Mouse (Mus musculus) cortical plate, adult 2 months (tissue): ENCODE measurements around the gene Rab13. TPM values are rescaled to one million over a fixed set of nuclear protein-coding genes. Genes with fewer than 3 reads are reported as not detected.
A peak's percentile ranks its signal among the peaks of the same experiment; 100 is the strongest.

ENCODE experiments used
- H3K27ac ChIP-seq: fragments of 200-500 bp; 2 replicates; pipeline ENCODE4 v1.5.1; 2012; ENCODE audit warnings: low read length, control low read depth, inconsistent platforms; ENCODE audit not compliant: insufficient read depth
- H3K4me1 ChIP-seq: fragments of 200-500 bp; 2 replicates; pipeline ENCODE4 v1.6.1; 2011; ENCODE audit warnings: low read length; ENCODE audit not compliant: control insufficient read depth, insufficient read depth
- H3K4me3 ChIP-seq: fragments of 200-500 bp; 2 replicates; pipeline ENCODE4 v1.5.1; 2011; ENCODE audit warnings: mild to moderate bottlenecking, low read length, control low read depth; ENCODE audit not compliant: insufficient read depth
- CTCF ChIP-seq: fragments of 200-500 bp; IDR thresholded peaks from 2 replicates; pipeline ENCODE4 v1.5.1; 2011; ENCODE audit warnings: mild to moderate bottlenecking, control low read depth, low read length; ENCODE audit not compliant: insufficient read depth; ENCODE audit errors: extremely low read depth
- POLR2A ChIP-seq: fragments of 200-500 bp; IDR thresholded peaks from 2 replicates; pipeline ENCODE4 v1.6.1; 2011; ENCODE audit warnings: mild to moderate bottlenecking, low read length, control low read depth; ENCODE audit not compliant: insufficient read depth; ENCODE audit errors: extremely low read depth
- polyA plus RNA-seq: library from polyadenylated mRNA; depleted of rRNA; stranded (reverse); fragments of >200 nt; gene quantifications from 2 replicates; pipeline ENCODE4 v1.2.3, GENCODE M21; 2012

Gene Rab13
- polyA plus RNA-seq, 1 experiment, result 9.5 TPM

- no peak for TF ChIP-seq CTCF
- TF ChIP-seq POLR2A, result no peak
- H3K4me1 ChIP-seq, result no peaks in the 10 kb centered on the region
- H3K4me3 ChIP-seq, result no peak overlapping the region
- H3K27ac ChIP-seq, result no peak overlapping the region
These were observed 9.4 kb downstream of the Rab13 start for GRCm38 (mm10) chr3:90222941-90223340.

GRCm38 (mm10) chr3:90224331-90224730 is 10.8 kb downstream of the Rab13 start:
- H3K4me3 ChIP-seq, result no peak overlapping the region
- TF ChIP-seq CTCF, result no peak
- no peak for TF ChIP-seq POLR2A
- no peak overlapping the region for H3K27ac ChIP-seq
- no peaks in the 10 kb centered on the region for H3K4me1 ChIP-seq

GRCm38 (mm10) chr3:90231075-90231474 is 17.6 kb downstream of the Rab13 start:
- TF ChIP-seq POLR2A, result no peak
- TF ChIP-seq CTCF, result no peak
- Histone ChIP-seq H3K4me3 (peak overlapping the region; percentile 66), H3K27ac (no peak overlapping the region), H3K4me1 (peaks cover 2% of the 10 kb centered on the region)

- peak; percentile 95 for TF ChIP-seq POLR2A
- TF ChIP-seq CTCF, result no peak
- Histone ChIP-seq H3K27ac (no peak within 1 kb of the TSS), H3K4me1 (peaks cover 2% of the 10 kb centered on the region), H3K4me3 (peak within 1 kb of the TSS; percentile 66)
These were observed 18.2 kb downstream of the Rab13 start, which contains the start of gene Jtb for GRCm38 (mm10) chr3:90231507-90232333. Jtb (plus strand) TSS chr3:90231597.

- no peak overlapping the region for H3K4me3 ChIP-seq
- TF ChIP-seq CTCF (no peak), POLR2A (no peak)
- H3K27ac ChIP-seq, result no peak overlapping the region
- no peaks in the 10 kb centered on the region for H3K4me1 ChIP-seq
These were observed 27.8 kb downstream of the Rab13 start for GRCm38 (mm10) chr3:90241251-90241650.

- Histone ChIP-seq H3K27ac (no peak overlapping the region), H3K4me3 (no peak overlapping the region), H3K4me1 (no peaks in the 10 kb centered on the region)
- no peak for TF ChIP-seq POLR2A
- TF ChIP-seq CTCF, result no peak
These were observed 28.3 kb downstream of the Rab13 start for GRCm38 (mm10) chr3:90241669-90242358.

- TF ChIP-seq POLR2A (no peak), CTCF (no peak)
- Histone ChIP-seq H3K4me3 (0 out of 2 replicates have a peak within 1 kb of the TSS, but pooled peaks have one; percentile 7), H3K4me1 (no peaks in the 10 kb centered on the region), H3K27ac (no peak within 1 kb of the TSS)
These were observed 29.7 kb downstream of the Rab13 start, which contains the start of gene Creb3l4 for GRCm38 (mm10) chr3:90242984-90243775. Creb3l4 (minus strand) TSS chr3:90243512.

- H3K4me3 ChIP-seq, result no peak overlapping the region
- no peaks in the 10 kb centered on the region for H3K4me1 ChIP-seq
- H3K27ac ChIP-seq, result no peak overlapping the region
- no peak for TF ChIP-seq CTCF
- TF ChIP-seq POLR2A, result no peak
These were observed 31.9 kb downstream of the Rab13 start for GRCm38 (mm10) chr3:90245406-90245805.

- Histone ChIP-seq H3K4me3 (peak overlapping the region; percentile 66), H3K4me1 (peaks cover 2% of the 10 kb centered on the region; the same call in 1 of the 2 replicates), H3K27ac (peak overlapping the region; percentile 85)
- no peak for TF ChIP-seq POLR2A
- TF ChIP-seq CTCF, result no peak
These were observed 34.1 kb downstream of the Rab13 start for GRCm38 (mm10) chr3:90247630-90247959.
